Mouse (Mus musculus): ENCODE measurements around the gene Bbs9. TPM values are rescaled to one million over a fixed set of nuclear protein-coding genes. Genes with fewer than 3 reads are reported as not detected.

Bbs9 gene
- polyA plus RNA-seq, 1 experiment from 2014 or later = 15.5 TPM

DNA sequence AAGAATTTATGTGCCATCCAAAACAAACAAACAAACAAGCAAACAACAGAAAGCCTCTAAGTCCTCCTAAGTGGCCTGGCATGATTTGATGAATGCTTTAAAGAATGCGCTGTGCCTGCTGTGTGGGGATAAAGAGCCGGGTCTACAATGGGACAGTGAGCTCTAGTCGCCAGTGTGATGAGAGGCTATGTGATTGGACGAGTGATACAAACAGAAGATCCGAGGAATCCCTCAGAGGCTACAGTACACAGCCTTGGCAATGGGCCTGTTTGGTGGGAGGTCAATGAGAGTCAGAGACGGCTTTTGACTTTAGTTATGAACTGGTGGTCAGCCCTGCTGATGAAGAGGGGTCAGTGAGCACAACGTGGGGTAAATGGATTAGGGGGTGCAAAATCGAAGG, 349.4 kb downstream of the Bbs9 start:
- no peak overlapping the region for H3K4me3 ChIP-seq (ENCODE audit: low read depth, low read length)
- DNase-seq (ENCODE audit: low spot score) (no peak), ATAC-seq (ENCODE audit: insufficient number of reproducible peaks, low FRiP score, low TSS enrichment, low read depth) (no peak)
- no peaks in the 10 kb centered on the region for H3K9me3 ChIP-seq (ENCODE audit: control insufficient read depth, low read length)
- H3K27me3 ChIP-seq (ENCODE audit: control insufficient read depth, insufficient read depth, low read length) = no peaks in the 10 kb centered on the region
- H3K36me3 ChIP-seq (ENCODE audit: control insufficient read depth, insufficient read depth, low read length) = no peaks in the 10 kb centered on the region
- WGBS = 68% methylated on average over 8 of the region's 8 CpGs
- H3K4me1 ChIP-seq (ENCODE audit: control insufficient read depth, insufficient read depth, low read length) = peaks cover 3% of the 10 kb centered on the region; the same call in 1 of the 2 replicates
- no peak overlapping the region for H3K9ac ChIP-seq (ENCODE audit: low read length)
- H3K4me2 ChIP-seq (ENCODE audit: low read depth, severe bottlenecking) = no peak overlapping the region
- H3K27ac ChIP-seq (replicated peaks; ENCODE audit: low read depth, low read length) = no peak overlapping the region

DNA sequence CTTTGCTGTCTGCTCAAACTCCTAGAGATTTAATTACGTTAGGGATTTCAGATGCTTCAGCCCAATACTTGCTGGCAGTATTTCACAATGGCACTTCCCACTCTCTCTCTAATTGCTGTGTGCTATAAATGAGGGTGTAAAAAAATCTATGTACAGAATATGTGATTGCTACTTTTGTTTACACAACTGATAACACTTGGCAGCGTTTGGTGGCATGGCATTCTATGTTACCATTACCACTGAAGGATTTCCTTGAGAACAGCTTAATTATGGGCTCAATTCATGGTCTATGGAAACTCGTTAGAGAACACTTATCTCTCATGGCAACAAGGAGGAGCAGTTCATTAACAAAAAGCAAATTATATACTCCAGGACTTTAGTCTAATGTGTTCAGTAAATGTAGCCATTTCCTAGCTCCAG, 351.1 kb downstream of the Bbs9 start:
- no peak for ATAC-seq (ENCODE audit: insufficient number of reproducible peaks, low FRiP score, low TSS enrichment, low read depth)
- no peak for DNase-seq (ENCODE audit: low spot score)
- Histone ChIP-seq H3K4me3 (ENCODE audit: low read depth, low read length) (no peak overlapping the region), H3K4me1 (ENCODE audit: control insufficient read depth, insufficient read depth, low read length) (peaks cover 7% of the 10 kb centered on the region; the same call in 1 of the 2 replicates), H3K36me3 (ENCODE audit: control insufficient read depth, insufficient read depth, low read length) (no peaks in the 10 kb centered on the region), H3K9me3 (ENCODE audit: control insufficient read depth, low read length) (no peaks in the 10 kb centered on the region), H3K27ac (replicated peaks; ENCODE audit: low read depth, low read length) (no peak overlapping the region), H3K9ac (ENCODE audit: low read length) (no peak overlapping the region), H3K27me3 (ENCODE audit: control insufficient read depth, insufficient read depth, low read length) (no peaks in the 10 kb centered on the region), H3K4me2 (ENCODE audit: low read depth, severe bottlenecking) (no peak overlapping the region)
- WGBS = 60% methylated on average over 3 of the region's 3 CpGs

DNA sequence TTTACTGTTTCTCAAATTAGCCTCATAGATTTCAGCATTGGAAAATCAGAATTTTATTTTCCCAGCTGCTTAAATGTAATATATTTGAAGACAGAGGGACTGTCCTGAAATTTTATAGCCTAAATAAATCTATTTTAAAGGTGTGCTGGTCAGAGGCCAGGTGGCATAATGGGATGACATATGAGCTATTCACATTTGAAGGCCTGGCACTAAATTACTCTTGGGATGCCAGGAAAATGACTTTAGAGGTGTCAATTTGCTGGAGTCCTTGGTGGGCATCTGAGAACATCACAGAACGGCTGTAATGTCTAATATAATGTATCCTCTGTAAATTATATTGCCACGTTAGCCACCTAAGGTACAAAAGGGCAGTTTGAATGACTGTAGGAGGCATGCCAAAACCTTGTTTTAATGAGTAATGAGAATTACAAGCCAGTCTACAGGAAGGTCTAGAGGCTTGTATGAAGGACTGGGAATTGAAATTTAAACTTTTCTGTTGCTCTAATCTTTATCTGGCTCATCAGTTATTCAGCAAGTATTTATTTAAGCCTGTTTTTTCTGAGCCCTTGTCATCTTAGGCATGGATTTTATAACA, 351.8 kb downstream of the Bbs9 start:
- peaks cover 7% of the 10 kb centered on the region; the same call in 1 of the 2 replicates for H3K4me1 ChIP-seq (ENCODE audit: control insufficient read depth, insufficient read depth, low read length)
- WGBS = 30% methylated on average over 2 of the region's 2 CpGs

DNA sequence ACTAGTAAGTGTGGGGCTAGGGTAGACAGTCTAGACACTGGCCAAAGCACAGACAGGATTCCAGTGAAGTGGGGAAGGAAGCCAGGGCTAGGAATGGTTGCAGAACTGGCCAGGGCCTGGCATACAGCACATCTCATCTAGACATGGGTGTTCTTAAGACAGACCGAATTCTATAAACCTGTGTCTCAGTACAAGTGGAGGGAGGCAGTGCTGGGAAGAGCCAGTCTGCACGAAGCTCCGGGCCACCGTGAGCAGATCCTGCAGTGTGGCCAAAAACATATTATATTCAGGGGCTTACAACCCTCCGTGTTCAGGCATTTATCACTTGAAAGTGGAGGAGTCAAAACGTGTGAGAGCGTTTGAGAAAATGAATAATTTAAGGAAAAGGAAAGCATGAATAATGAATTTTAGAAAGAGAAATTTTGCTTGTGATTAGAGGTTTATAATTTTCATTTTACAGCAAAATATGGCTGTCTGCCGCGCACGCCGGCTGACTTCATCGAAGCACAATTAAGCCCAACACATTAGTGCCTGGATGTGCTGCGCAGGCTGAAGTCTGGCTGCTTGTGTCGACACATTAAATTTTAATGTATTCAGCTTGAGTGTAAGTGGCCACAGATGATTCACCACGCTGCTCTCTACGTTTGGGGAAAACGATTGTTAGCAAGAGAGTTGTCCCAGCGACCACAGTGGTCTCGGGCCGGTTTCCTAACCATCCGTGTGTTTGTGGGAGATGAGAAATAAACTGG, 353.9 kb downstream of the Bbs9 start:
- Histone ChIP-seq H3K9ac (ENCODE audit: low read length) (no peak overlapping the region), H3K9me3 (ENCODE audit: control insufficient read depth, low read length) (no peaks in the 10 kb centered on the region), H3K27me3 (ENCODE audit: control insufficient read depth, insufficient read depth, low read length) (no peaks in the 10 kb centered on the region), H3K4me3 (ENCODE audit: low read depth, low read length) (no peak overlapping the region), H3K27ac (replicated peaks; ENCODE audit: low read depth, low read length) (no peak overlapping the region), H3K4me1 (ENCODE audit: control insufficient read depth, insufficient read depth, low read length) (peaks cover 5% of the 10 kb centered on the region; the same call in 1 of the 2 replicates), H3K36me3 (ENCODE audit: control insufficient read depth, insufficient read depth, low read length) (no peaks in the 10 kb centered on the region), H3K4me2 (ENCODE audit: low read depth, severe bottlenecking) (no peak overlapping the region)
- 78% methylated on average over 21 of the region's 21 CpGs for WGBS
- ATAC-seq (ENCODE audit: insufficient number of reproducible peaks, low FRiP score, low TSS enrichment, low read depth) = no peak
- no peak for DNase-seq (ENCODE audit: low spot score)

More for the DNA sequence above, 351.8 kb downstream of the Bbs9 start:
- Histone ChIP-seq H3K9ac (ENCODE audit: low read length) (no peak overlapping the region), H3K4me3 (ENCODE audit: low read depth, low read length) (no peak overlapping the region), H3K9me3 (ENCODE audit: control insufficient read depth, low read length) (no peaks in the 10 kb centered on the region), H3K36me3 (ENCODE audit: control insufficient read depth, insufficient read depth, low read length) (no peaks in the 10 kb centered on the region), H3K27me3 (ENCODE audit: control insufficient read depth, insufficient read depth, low read length) (no peaks in the 10 kb centered on the region), H3K27ac (replicated peaks; ENCODE audit: low read depth, low read length) (no peak overlapping the region), H3K4me2 (ENCODE audit: low read depth, severe bottlenecking) (no peak overlapping the region)
- no peak for ATAC-seq (ENCODE audit: insufficient number of reproducible peaks, low FRiP score, low TSS enrichment, low read depth)
- DNase-seq (ENCODE audit: low spot score) = no peak

DNA sequence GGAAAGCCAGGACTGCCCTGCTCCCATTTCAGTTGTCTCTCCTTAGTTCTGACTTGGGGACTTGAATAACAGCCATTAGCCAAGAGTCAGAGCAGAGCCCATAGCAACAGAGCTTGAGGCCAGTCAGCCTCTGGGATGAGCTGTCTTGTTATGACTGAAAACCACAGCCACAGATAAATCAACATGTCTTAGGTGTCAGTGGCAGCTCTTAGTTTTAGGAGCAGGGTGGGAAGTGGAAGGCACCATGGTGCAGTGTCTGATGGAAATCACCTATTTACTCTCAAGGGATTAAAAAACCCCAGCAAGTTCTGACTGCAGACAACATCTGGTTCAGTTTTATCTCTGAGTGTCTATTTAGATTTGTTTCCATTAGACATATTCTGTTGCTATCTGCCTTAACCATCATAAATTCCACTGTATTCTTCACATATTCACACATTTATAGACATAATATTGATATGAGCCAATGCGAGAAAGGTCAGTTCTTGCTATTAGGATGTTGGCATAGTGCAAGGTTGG, 359.5 kb downstream of the Bbs9 start:
- Histone ChIP-seq H3K27ac (replicated peaks; ENCODE audit: low read depth, low read length) (no peak overlapping the region), H3K9ac (ENCODE audit: low read length) (no peak overlapping the region), H3K4me1 (ENCODE audit: control insufficient read depth, insufficient read depth, low read length) (peaks cover 8% of the 10 kb centered on the region), H3K4me3 (ENCODE audit: low read depth, low read length) (no peak overlapping the region), H3K36me3 (ENCODE audit: control insufficient read depth, insufficient read depth, low read length) (no peaks in the 10 kb centered on the region), H3K9me3 (ENCODE audit: control insufficient read depth, low read length) (no peaks in the 10 kb centered on the region), H3K27me3 (ENCODE audit: control insufficient read depth, insufficient read depth, low read length) (no peaks in the 10 kb centered on the region), H3K4me2 (ENCODE audit: low read depth, severe bottlenecking) (no peak overlapping the region)
- DNase-seq (ENCODE audit: low spot score) = peak; percentile 9
- whole genome bisulfite sequencing = 100% methylated on average over 1 of the region's 1 CpGs
- ATAC-seq (ENCODE audit: insufficient number of reproducible peaks, low FRiP score, low TSS enrichment, low read depth) = no peak

DNA sequence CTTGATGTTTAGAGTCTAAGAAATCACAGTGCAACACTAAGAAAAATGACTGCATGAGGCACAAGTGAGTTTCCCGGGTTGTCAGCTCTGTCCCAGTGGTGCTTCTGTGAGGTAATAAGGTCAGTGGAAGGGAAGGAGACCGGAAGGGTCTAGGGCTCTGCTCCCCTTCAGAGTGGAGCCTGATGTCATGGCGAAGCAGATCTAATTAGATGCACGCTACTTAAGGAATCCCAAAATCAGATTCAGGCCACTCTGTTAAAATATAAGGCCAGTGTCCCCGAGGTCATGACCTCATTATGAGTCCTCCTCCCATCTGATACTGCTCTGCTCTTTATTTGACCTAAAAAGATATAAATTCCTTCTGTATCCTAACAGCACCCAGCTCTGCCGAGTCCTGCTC, 361.5 kb downstream of the Bbs9 start:
- ATAC-seq (ENCODE audit: insufficient number of reproducible peaks, low FRiP score, low TSS enrichment, low read depth) = no peak

DNA sequence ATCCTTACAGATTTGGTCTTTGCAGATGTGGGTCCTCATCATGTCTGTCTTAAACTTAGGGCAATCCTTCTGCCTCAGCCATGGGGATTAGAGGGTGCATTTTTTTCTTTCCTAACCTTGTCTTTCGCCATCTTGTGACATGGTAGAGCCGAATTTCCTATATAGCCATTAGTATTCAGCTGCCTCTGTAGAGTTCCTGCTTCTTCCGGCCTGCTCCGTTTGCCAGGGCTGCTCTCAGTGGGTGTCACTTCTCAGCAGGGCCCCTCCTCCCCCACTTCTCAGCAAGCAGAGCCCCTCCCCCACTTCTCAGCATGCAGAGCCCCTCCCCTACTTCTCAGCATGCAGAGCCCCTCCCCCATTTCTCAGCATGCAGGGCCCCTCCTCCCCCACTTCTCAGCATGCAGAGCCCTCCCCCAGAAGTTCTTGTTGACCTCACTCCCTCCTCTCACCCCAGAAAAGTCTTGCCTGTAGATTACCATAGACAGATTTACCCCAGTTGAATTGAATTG, 362.2 kb downstream of the Bbs9 start:
- Histone ChIP-seq H3K4me3 (ENCODE audit: low read depth, low read length) (no peak overlapping the region), H3K9me3 (ENCODE audit: control insufficient read depth, low read length) (no peaks in the 10 kb centered on the region), H3K27me3 (ENCODE audit: control insufficient read depth, insufficient read depth, low read length) (no peaks in the 10 kb centered on the region), H3K36me3 (ENCODE audit: control insufficient read depth, insufficient read depth, low read length) (no peaks in the 10 kb centered on the region), H3K9ac (ENCODE audit: low read length) (no peak overlapping the region), H3K27ac (replicated peaks; ENCODE audit: low read depth, low read length) (no peak overlapping the region), H3K4me2 (ENCODE audit: low read depth, severe bottlenecking) (no peak overlapping the region), H3K4me1 (ENCODE audit: control insufficient read depth, insufficient read depth, low read length) (peaks cover 5% of the 10 kb centered on the region; the same call in 1 of the 2 replicates)
- no peak for ATAC-seq (ENCODE audit: insufficient number of reproducible peaks, low FRiP score, low TSS enrichment, low read depth)
- peak; percentile 21 for DNase-seq (ENCODE audit: low spot score)
- 21% methylated on average over 4 of the region's 4 CpGs for WGBS

More for the DNA sequence above, 361.5 kb downstream of the Bbs9 start:
- DNase-seq (ENCODE audit: low spot score) = peak; percentile 20
- Histone ChIP-seq H3K27ac (replicated peaks; ENCODE audit: low read depth, low read length) (no peak overlapping the region), H3K4me1 (ENCODE audit: control insufficient read depth, insufficient read depth, low read length) (peaks cover 5% of the 10 kb centered on the region; the same call in 1 of the 2 replicates), H3K4me2 (ENCODE audit: low read depth, severe bottlenecking) (no peak overlapping the region), H3K9me3 (ENCODE audit: control insufficient read depth, low read length) (no peaks in the 10 kb centered on the region), H3K27me3 (ENCODE audit: control insufficient read depth, insufficient read depth, low read length) (no peaks in the 10 kb centered on the region), H3K9ac (ENCODE audit: low read length) (no peak overlapping the region), H3K4me3 (ENCODE audit: low read depth, low read length) (no peak overlapping the region), H3K36me3 (ENCODE audit: control insufficient read depth, insufficient read depth, low read length) (no peaks in the 10 kb centered on the region)
- 27% methylated on average over 6 of the region's 6 CpGs for WGBS

DNA sequence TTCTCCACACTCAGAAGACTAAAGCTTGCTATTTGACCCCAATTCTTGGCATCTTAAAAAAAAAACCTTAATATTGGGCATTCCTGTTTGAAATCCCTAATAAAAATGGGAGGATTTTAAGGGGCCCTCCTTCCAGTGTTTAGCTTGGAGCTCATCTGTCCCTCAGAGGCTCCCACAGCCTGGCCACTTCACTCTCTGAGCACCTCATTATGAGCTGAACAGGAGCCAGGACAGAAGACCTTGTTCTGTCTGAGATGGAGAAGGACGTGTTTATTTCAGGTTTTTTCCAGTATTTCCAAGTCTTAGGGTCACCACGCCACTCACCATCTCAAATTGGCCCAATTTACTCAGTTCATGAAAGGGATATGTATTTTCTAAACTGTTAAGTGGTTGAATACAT, 370.5 kb downstream of the Bbs9 start:
- no peak overlapping the region for H3K4me3 ChIP-seq (ENCODE audit: low read depth, low read length)
- no peak for DNase-seq (ENCODE audit: low spot score)
- H3K4me2 ChIP-seq (ENCODE audit: low read depth, severe bottlenecking) = no peak overlapping the region
- 89% methylated on average over 2 of the region's 2 CpGs for WGBS
- H3K4me1 ChIP-seq (ENCODE audit: control insufficient read depth, insufficient read depth, low read length) = no peaks in the 10 kb centered on the region
- no peak overlapping the region for H3K27ac ChIP-seq (replicated peaks; ENCODE audit: low read depth, low read length)
- ATAC-seq (ENCODE audit: insufficient number of reproducible peaks, low FRiP score, low TSS enrichment, low read depth) = no peak
- H3K36me3 ChIP-seq (ENCODE audit: control insufficient read depth, insufficient read depth, low read length) = no peaks in the 10 kb centered on the region
- H3K9ac ChIP-seq (ENCODE audit: low read length) = no peak overlapping the region
- H3K27me3 ChIP-seq (ENCODE audit: control insufficient read depth, insufficient read depth, low read length) = no peaks in the 10 kb centered on the region
- H3K9me3 ChIP-seq (ENCODE audit: control insufficient read depth, low read length) = no peaks in the 10 kb centered on the region

Data from limb, embryonic 11.5 days (tissue).